Mouse (Mus musculus) layer of hippocampus, adult 2 months (tissue): Measurements from ENCODE around the gene Krtap12-1. TPM values are rescaled to one million over a fixed set of nuclear protein-coding genes. Genes with fewer than 3 reads are reported as not detected.

Experiments used
- DNase-seq, 2 experiments: peaks; one replicate each; pipeline ENCODE4 v3.0.0; 2022; ENCODE audit warnings: low spot score in 2 of 2
- H3K27ac ChIP-seq: fragments of 200-600 bp; 2 replicates; pipeline ENCODE4 v1.8.1; 2022
- H3K4me3 ChIP-seq: fragments of 200-600 bp; 2 replicates; pipeline ENCODE4 v1.8.1; 2022; ENCODE audit warnings: mild to moderate bottlenecking
- CTCF ChIP-seq: fragments of 200-600 bp; conservative IDR thresholded peaks from 2 replicates; pipeline ENCODE4 v1.8.1; 2022; ENCODE audit warnings: antibody characterized with exemption, mild to moderate bottlenecking, moderate library complexity
- total RNA-seq, 2 experiments: library from RNA; stranded (reverse); gene quantifications; 2 replicates each; pipeline ENCODE4 v1.2.3; 2021

The Krtap12-1 gene
- total RNA-seq, 2 experiments from 2014 or later: not detected

DNA sequence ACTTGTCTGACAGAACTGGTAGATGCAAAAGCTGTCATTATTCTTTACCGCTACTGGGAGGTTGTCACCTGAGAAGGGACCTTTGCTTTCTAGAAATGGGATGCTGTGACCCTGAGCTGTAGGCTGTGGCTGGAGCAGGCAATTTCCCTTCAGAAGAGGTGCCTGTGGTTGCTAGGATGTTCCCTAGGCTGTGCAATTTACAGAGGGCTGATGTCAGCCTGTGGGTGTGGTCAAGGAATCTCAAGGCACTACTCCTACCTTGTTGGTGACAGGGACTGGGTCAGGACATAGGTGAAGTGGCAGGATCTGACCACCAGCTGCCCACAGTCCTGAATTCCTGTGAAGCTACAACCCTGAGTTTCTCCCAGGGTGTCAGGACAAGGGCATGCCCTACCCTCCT is 49.3 kb downstream of the Krtap12-1 start:
- no peak for DNase-seq
- Histone ChIP-seq H3K27ac (no peak overlapping the region), H3K4me3 (no peak overlapping the region)
- no peak for TF ChIP-seq CTCF

Other genes starting within 250 kb of the Krtap12-1 start
- 10 to 100 TPM; 32.8 to 35.2 TPM for gene Fam207a, start 204.8 kb upstream of the Krtap12-1 start, total RNA-seq
- 1 to 10 TPM; 3.3 to 4.6 TPM for gene Itgb2, start 190.3 kb upstream of the Krtap12-1 start, total RNA-seq
- 10 to 100 TPM; 76.9 to 77.5 TPM for gene Pttg1ip, start 138.9 kb upstream of the Krtap12-1 start, total RNA-seq
- 100 to 1,000 TPM; 131 to 138 TPM for gene Sumo3, start 114.5 kb upstream of the Krtap12-1 start, total RNA-seq
- gene Gm49325, start 114.4 kb upstream of the Krtap12-1 start, total RNA-seq: 10 to 100 TPM; 18.3 to 27.0 TPM
- 10 to 100 TPM; 81.6 to 95.4 TPM for gene Ube2g2, start 98.3 kb upstream of the Krtap12-1 start, total RNA-seq
- gene Tspear, start 34.0 kb upstream of the Krtap12-1 start, total RNA-seq: not detected
- not detected for gene Gm19402, start 29.8 kb upstream of the Krtap12-1 start, total RNA-seq
- gene Gm9508, start 23.4 kb upstream of the Krtap12-1 start, total RNA-seq: not detected
- not detected for gene Gm10272, start 14.0 kb upstream of the Krtap12-1 start, total RNA-seq
- gene Gm10024, start 9.1 kb upstream of the Krtap12-1 start, total RNA-seq: not detected
- gene Gm10142, start 4.8 kb upstream of the Krtap12-1 start, total RNA-seq: not detected
- not detected for gene Gm10100, start 5.9 kb downstream of the Krtap12-1 start, total RNA-seq
- gene Gm18596, start 22.0 kb downstream of the Krtap12-1 start, total RNA-seq: not detected
- not detected for gene Gm9736, start 30.8 kb downstream of the Krtap12-1 start, total RNA-seq
- not detected for gene Gm3233, start 39.1 kb downstream of the Krtap12-1 start, total RNA-seq
- not detected for gene Gm3238, start 50.7 kb downstream of the Krtap12-1 start, total RNA-seq
- gene Gm7138, start 56.3 kb downstream of the Krtap12-1 start, total RNA-seq: not detected
- not detected for gene Gm3250, start 61.9 kb downstream of the Krtap12-1 start, total RNA-seq
- gene Gm7137, start 67.6 kb downstream of the Krtap12-1 start, total RNA-seq: not detected
- gene Gm9639, start 74.5 kb downstream of the Krtap12-1 start, total RNA-seq: not detected
- not detected for gene Gm19668, start 78.5 kb downstream of the Krtap12-1 start, total RNA-seq
- gene Gm9507, start 91.2 kb downstream of the Krtap12-1 start, total RNA-seq: not detected
- not detected for gene Gm2696, start 94.1 kb downstream of the Krtap12-1 start, total RNA-seq
- not detected for gene Krtap10-4, start 106.5 kb downstream of the Krtap12-1 start, total RNA-seq
- not detected for gene Krtap10-10, start 115.3 kb downstream of the Krtap12-1 start, total RNA-seq
- gene Gm36176, start 126.2 kb downstream of the Krtap12-1 start, total RNA-seq: not detected
- not detected for gene Gm10318, start 132.3 kb downstream of the Krtap12-1 start, total RNA-seq
- not detected for gene Gm3285, start 141.4 kb downstream of the Krtap12-1 start, total RNA-seq
- gene Lrrc3, start 181.9 kb downstream of the Krtap12-1 start, total RNA-seq: 1 to 10 TPM; 3.6 to 3.7 TPM
- 10 to 100 TPM; 37.4 to 41.5 TPM for gene Trpm2, start 250.0 kb downstream of the Krtap12-1 start, total RNA-seq